Mouse (Mus musculus): ENCODE measurements around the gene Gsc2.

DNA sequence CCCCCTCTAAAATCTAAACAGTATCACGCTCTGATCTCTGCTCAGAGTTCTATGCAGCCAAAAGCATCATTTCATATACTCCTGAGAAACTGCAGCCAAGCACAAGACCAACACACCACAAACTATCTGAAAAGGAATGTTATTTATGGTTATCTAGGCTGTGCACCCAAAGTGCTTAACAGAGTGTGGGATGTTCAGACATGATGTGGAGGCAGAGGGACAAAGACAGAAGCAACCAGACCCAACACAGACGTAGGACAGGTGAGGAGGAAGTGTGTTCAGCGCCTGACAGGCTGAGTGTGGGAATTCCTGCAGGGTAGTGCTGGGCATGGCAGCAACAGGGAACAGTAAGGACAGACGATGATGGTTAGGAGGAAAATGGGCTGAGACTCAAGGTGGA is 35.3 kb downstream of the Gsc2 start:
- TF ChIP-seq GATA1 (IDR thresholded peaks at IDR 0.05; ENCODE audit: borderline replicate concordance, low read length) (no peak), FLI1 (IDR thresholded peaks at IDR 0.05; ENCODE audit: low read length) (no peak)
